Mouse (Mus musculus): ENCODE data around the gene Fyb. TPM values are rescaled to one million over a fixed set of nuclear protein-coding genes. Genes with fewer than 3 reads are reported as not detected.

Fyb gene
- polyA plus RNA-seq, 1 experiment from 2014 or later, result 5.0 TPM

DNA sequence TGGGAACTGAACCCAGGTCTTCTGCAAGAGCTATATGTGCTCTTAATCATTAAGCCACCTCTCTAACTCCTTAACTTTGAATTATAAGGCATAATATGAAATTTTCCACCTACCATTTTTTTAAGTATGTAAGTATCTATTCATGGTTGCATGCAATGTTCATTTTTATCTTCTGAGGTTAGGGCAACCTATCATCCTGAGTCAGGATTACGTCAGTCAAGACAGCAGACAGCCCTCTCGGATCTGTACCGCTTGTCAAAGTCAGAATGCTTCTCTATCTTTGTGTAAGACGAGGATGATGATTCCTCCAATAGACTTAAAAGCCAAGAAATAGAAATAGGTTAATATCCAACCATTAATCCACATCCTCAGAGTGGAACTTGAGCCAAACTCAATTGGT is 33.6 kb downstream of the Fyb start:
- no peak overlapping the region for H3K4me3 ChIP-seq (ENCODE audit: low read depth, low read length)
- H3K27me3 ChIP-seq (ENCODE audit: control insufficient read depth, insufficient read depth, low read length), result no peaks in the 10 kb centered on the region
- no peak overlapping the region for H3K27ac ChIP-seq (ENCODE audit: low read length)
- H3K36me3 ChIP-seq (ENCODE audit: control insufficient read depth, insufficient read depth, low read length), result no peaks in the 10 kb centered on the region
- 91% methylated on average over 4 of the region's 4 CpGs for WGBS
- H3K9me3 ChIP-seq (ENCODE audit: control insufficient read depth, low read depth, low read length), result no peaks in the 10 kb centered on the region
- H3K4me1 ChIP-seq (ENCODE audit: control insufficient read depth, insufficient read depth, low read length), result 0 out of 2 replicates have a peak, but pooled peaks cover 14% of the 10 kb centered on the region
- no peak overlapping the region for H3K9ac ChIP-seq (replicated peaks; ENCODE audit: low read depth, low read length)
- ATAC-seq (ENCODE audit: insufficient number of reproducible peaks, insufficient read depth, low FRiP score, low read depth), result no peak
- H3K4me2 ChIP-seq (replicated peaks; ENCODE audit: low read depth, low read length), result no peak overlapping the region

DNA sequence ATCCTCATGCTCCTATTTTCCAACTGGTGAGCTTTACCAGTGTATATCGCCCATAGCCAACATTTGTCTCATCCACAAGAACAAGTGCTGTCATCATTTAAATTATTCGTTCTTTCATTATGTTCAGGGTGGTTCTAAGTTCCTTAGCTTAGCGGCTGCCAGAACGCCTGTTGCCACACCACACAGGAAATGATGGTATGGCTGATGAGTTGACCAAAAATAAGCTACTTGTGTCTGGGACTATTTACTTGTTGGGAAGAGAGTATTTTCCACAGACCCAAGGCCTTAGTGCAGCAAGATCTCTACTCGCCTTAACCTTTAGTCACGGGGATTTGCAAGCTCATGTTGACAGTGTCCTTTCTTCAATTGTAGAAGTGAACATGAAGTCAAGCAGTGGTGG is 34.3 kb downstream of the Fyb start:
- H3K27me3 ChIP-seq (ENCODE audit: control insufficient read depth, insufficient read depth, low read length), result no peaks in the 10 kb centered on the region
- H3K9me3 ChIP-seq (ENCODE audit: control insufficient read depth, low read depth, low read length), result no peaks in the 10 kb centered on the region
- no peak overlapping the region for H3K9ac ChIP-seq (replicated peaks; ENCODE audit: low read depth, low read length)
- no peaks in the 10 kb centered on the region for H3K36me3 ChIP-seq (ENCODE audit: control insufficient read depth, insufficient read depth, low read length)
- WGBS, result 92% methylated on average over 6 of the region's 6 CpGs
- ATAC-seq (ENCODE audit: insufficient number of reproducible peaks, insufficient read depth, low FRiP score, low read depth), result no peak
- no peak overlapping the region for H3K4me2 ChIP-seq (replicated peaks; ENCODE audit: low read depth, low read length)
- no peak overlapping the region for H3K4me3 ChIP-seq (ENCODE audit: low read depth, low read length)
- no peak overlapping the region for H3K27ac ChIP-seq (ENCODE audit: low read length)
- H3K4me1 ChIP-seq (ENCODE audit: control insufficient read depth, insufficient read depth, low read length), result 0 out of 2 replicates have a peak, but pooled peaks cover 14% of the 10 kb centered on the region

- Histone ChIP-seq H3K9ac (replicated peaks; ENCODE audit: low read depth, low read length) (no peak overlapping the region), H3K36me3 (ENCODE audit: control insufficient read depth, insufficient read depth, low read length) (no peaks in the 10 kb centered on the region), H3K9me3 (ENCODE audit: control insufficient read depth, low read depth, low read length) (no peaks in the 10 kb centered on the region), H3K4me1 (ENCODE audit: control insufficient read depth, insufficient read depth, low read length) (0 out of 2 replicates have a peak, but pooled peaks cover 14% of the 10 kb centered on the region), H3K27me3 (ENCODE audit: control insufficient read depth, insufficient read depth, low read length) (no peaks in the 10 kb centered on the region), H3K4me2 (replicated peaks; ENCODE audit: low read depth, low read length) (no peak overlapping the region), H3K4me3 (ENCODE audit: low read depth, low read length) (no peak overlapping the region), H3K27ac (ENCODE audit: low read length) (no peak overlapping the region)
- no peak for ATAC-seq (ENCODE audit: insufficient number of reproducible peaks, insufficient read depth, low FRiP score, low read depth)
- WGBS, result 87% methylated on average over 4 of the region's 4 CpGs
These were observed 34.9 kb downstream of the Fyb start for GRCm38 (mm10) chr15:6557552-6557951.

DNA sequence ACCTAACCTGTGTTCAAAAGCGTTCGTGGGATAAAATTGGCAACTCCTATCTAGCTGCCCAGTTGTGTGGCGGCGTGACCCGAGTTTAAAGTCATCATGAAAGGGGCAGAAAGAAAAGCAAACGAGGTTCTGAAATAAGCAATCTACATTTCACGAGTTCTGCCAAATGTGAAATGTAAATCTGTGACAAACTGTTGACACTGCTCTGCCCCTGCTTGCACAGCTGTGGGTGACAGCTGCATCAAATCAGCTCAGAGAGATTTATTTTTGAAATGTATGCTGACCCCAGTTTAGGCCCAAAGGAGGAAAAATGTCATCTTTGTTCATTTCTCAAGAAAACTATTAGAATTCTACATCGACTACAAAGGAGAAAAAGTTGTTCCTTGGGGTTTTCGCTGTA is 36.5 kb downstream of the Fyb start:
- H3K9ac ChIP-seq (replicated peaks; ENCODE audit: low read depth, low read length), result no peak overlapping the region

GRCm38 (mm10) chr15:6560696-6561095 is 38.0 kb downstream of the Fyb start:
- Histone ChIP-seq H3K27ac (ENCODE audit: low read length) (peak overlapping the region; percentile 15; the same call in 1 of the 2 replicates), H3K4me3 (ENCODE audit: low read depth, low read length) (no peak overlapping the region), H3K27me3 (ENCODE audit: control insufficient read depth, insufficient read depth, low read length) (no peaks in the 10 kb centered on the region), H3K36me3 (ENCODE audit: control insufficient read depth, insufficient read depth, low read length) (no peaks in the 10 kb centered on the region), H3K9me3 (ENCODE audit: control insufficient read depth, low read depth, low read length) (no peaks in the 10 kb centered on the region), H3K9ac (replicated peaks; ENCODE audit: low read depth, low read length) (no peak overlapping the region), H3K4me2 (replicated peaks; ENCODE audit: low read depth, low read length) (no peak overlapping the region), H3K4me1 (ENCODE audit: control insufficient read depth, insufficient read depth, low read length) (0 out of 2 replicates have a peak, but pooled peaks cover 14% of the 10 kb centered on the region)
- ATAC-seq (ENCODE audit: insufficient number of reproducible peaks, insufficient read depth, low FRiP score, low read depth), result no peak
- WGBS, result 57% methylated on average over 10 of the region's 10 CpGs

More for the DNA sequence above, 36.5 kb downstream of the Fyb start:
- Histone ChIP-seq H3K9me3 (ENCODE audit: control insufficient read depth, low read depth, low read length) (no peaks in the 10 kb centered on the region), H3K27me3 (ENCODE audit: control insufficient read depth, insufficient read depth, low read length) (no peaks in the 10 kb centered on the region), H3K27ac (ENCODE audit: low read length) (peak overlapping the region; percentile 56; the same call in 1 of the 2 replicates), H3K36me3 (ENCODE audit: control insufficient read depth, insufficient read depth, low read length) (no peaks in the 10 kb centered on the region), H3K4me3 (ENCODE audit: low read depth, low read length) (no peak overlapping the region), H3K4me2 (replicated peaks; ENCODE audit: low read depth, low read length) (no peak overlapping the region), H3K4me1 (ENCODE audit: control insufficient read depth, insufficient read depth, low read length) (0 out of 2 replicates have a peak, but pooled peaks cover 14% of the 10 kb centered on the region)
- 23% methylated on average over 9 of the region's 9 CpGs for WGBS
- peak; percentile 56; the same call in 1 of the 2 replicates for ATAC-seq (ENCODE audit: insufficient number of reproducible peaks, insufficient read depth, low FRiP score, low read depth)

GRCm38 (mm10) chr15:6562161-6562560 is 39.5 kb downstream of the Fyb start:
- Histone ChIP-seq H3K9me3 (ENCODE audit: control insufficient read depth, low read depth, low read length) (no peaks in the 10 kb centered on the region), H3K36me3 (ENCODE audit: control insufficient read depth, insufficient read depth, low read length) (no peaks in the 10 kb centered on the region), H3K4me1 (ENCODE audit: control insufficient read depth, insufficient read depth, low read length) (0 out of 2 replicates have a peak, but pooled peaks cover 14% of the 10 kb centered on the region), H3K27me3 (ENCODE audit: control insufficient read depth, insufficient read depth, low read length) (no peaks in the 10 kb centered on the region), H3K4me2 (replicated peaks; ENCODE audit: low read depth, low read length) (no peak overlapping the region), H3K9ac (replicated peaks; ENCODE audit: low read depth, low read length) (no peak overlapping the region), H3K4me3 (ENCODE audit: low read depth, low read length) (no peak overlapping the region), H3K27ac (ENCODE audit: low read length) (no peak overlapping the region)
- ATAC-seq (ENCODE audit: insufficient number of reproducible peaks, insufficient read depth, low FRiP score, low read depth), result no peak
- WGBS, result 82% methylated on average over 4 of the region's 4 CpGs

DNA sequence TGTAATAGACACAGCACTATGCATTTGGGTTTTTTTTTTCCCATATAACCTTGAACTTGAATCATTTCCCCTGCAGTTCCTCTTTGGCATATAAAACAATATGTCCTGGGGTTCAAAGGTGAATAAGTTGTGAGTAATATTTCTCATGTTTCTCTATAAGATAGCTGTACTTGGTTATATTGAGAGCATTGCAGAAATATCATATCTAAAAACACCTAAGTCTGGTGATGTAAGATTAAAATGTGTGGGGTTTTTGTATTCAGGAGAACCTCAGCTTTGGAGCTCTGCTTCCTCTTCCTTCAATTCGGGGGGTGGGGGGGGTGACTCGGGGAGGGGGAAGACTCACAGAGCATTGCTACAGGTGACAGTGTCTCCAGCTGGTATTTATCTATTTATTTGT is 40.0 kb downstream of the Fyb start:
- 84% methylated on average over 2 of the region's 2 CpGs for WGBS

DNA sequence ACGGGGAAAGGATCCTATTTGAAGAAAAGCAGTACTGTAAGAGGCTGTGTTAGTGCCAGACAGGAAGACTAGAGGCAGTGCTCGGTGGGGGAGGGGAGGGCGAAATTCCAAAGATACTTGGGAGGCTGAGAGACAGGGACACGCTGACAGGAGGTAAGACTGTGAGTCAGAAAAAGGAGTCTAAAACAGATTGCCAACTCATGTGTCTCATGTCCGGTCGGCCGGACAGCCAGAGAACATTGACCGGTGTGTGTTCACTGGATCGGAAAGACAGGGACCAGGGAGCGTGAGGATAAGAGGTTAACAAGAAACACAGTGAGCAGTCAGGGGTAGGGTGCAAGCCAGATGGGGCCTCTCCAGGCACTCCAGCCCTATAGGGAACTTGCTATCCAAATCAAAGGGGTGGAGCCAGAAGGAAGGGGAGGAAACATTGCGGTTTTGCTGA is 42.3 kb downstream of the Fyb start:
- Histone ChIP-seq H3K9ac (replicated peaks; ENCODE audit: low read depth, low read length) (no peak overlapping the region), H3K4me1 (ENCODE audit: control insufficient read depth, insufficient read depth, low read length) (0 out of 2 replicates have a peak, but pooled peaks cover 3% of the 10 kb centered on the region), H3K36me3 (ENCODE audit: control insufficient read depth, insufficient read depth, low read length) (no peaks in the 10 kb centered on the region), H3K27ac (ENCODE audit: low read length) (peak overlapping the region; percentile 59; the same call in 1 of the 2 replicates), H3K4me2 (replicated peaks; ENCODE audit: low read depth, low read length) (peak overlapping the region; percentile 37), H3K4me3 (ENCODE audit: low read depth, low read length) (peak overlapping the region; percentile 18; the same call in 1 of the 2 replicates), H3K27me3 (ENCODE audit: control insufficient read depth, insufficient read depth, low read length) (no peaks in the 10 kb centered on the region), H3K9me3 (ENCODE audit: control insufficient read depth, low read depth, low read length) (no peaks in the 10 kb centered on the region)
- WGBS, result 12% methylated on average over 11 of the region's 11 CpGs
- ATAC-seq (ENCODE audit: insufficient number of reproducible peaks, insufficient read depth, low FRiP score, low read depth), result peak; percentile 84

More for the DNA sequence above, 40.0 kb downstream of the Fyb start:
- Histone ChIP-seq H3K9ac (replicated peaks; ENCODE audit: low read depth, low read length) (no peak overlapping the region), H3K36me3 (ENCODE audit: control insufficient read depth, insufficient read depth, low read length) (no peaks in the 10 kb centered on the region), H3K4me1 (ENCODE audit: control insufficient read depth, insufficient read depth, low read length) (0 out of 2 replicates have a peak, but pooled peaks cover 14% of the 10 kb centered on the region), H3K27ac (ENCODE audit: low read length) (no peak overlapping the region), H3K9me3 (ENCODE audit: control insufficient read depth, low read depth, low read length) (no peaks in the 10 kb centered on the region), H3K4me3 (ENCODE audit: low read depth, low read length) (no peak overlapping the region), H3K4me2 (replicated peaks; ENCODE audit: low read depth, low read length) (no peak overlapping the region), H3K27me3 (ENCODE audit: control insufficient read depth, insufficient read depth, low read length) (no peaks in the 10 kb centered on the region)
- ATAC-seq (ENCODE audit: insufficient number of reproducible peaks, insufficient read depth, low FRiP score, low read depth), result no peak

- ATAC-seq (ENCODE audit: insufficient number of reproducible peaks, insufficient read depth, low FRiP score, low read depth), result no peak
- no peak overlapping the region for H3K27ac ChIP-seq (ENCODE audit: low read length)
These were observed 43.2 kb downstream of the Fyb start for GRCm38 (mm10) chr15:6565873-6566272.

More at GRCm38 (mm10) chr15:6565873-6566272, 43.2 kb downstream of the Fyb start:
- Histone ChIP-seq H3K9me3 (ENCODE audit: control insufficient read depth, low read depth, low read length) (no peaks in the 10 kb centered on the region), H3K27me3 (ENCODE audit: control insufficient read depth, insufficient read depth, low read length) (no peaks in the 10 kb centered on the region), H3K36me3 (ENCODE audit: control insufficient read depth, insufficient read depth, low read length) (no peaks in the 10 kb centered on the region), H3K9ac (replicated peaks; ENCODE audit: low read depth, low read length) (no peak overlapping the region), H3K4me2 (replicated peaks; ENCODE audit: low read depth, low read length) (no peak overlapping the region), H3K4me3 (ENCODE audit: low read depth, low read length) (no peak overlapping the region), H3K4me1 (ENCODE audit: control insufficient read depth, insufficient read depth, low read length) (no peaks in the 10 kb centered on the region)
- over 99% methylated on average over 4 of the region's 4 CpGs for WGBS

All from stomach, embryonic 14.5 days (tissue).